15 mouse cellular contexts compared by ENCODE assay signal in the genomic region with DNA sequence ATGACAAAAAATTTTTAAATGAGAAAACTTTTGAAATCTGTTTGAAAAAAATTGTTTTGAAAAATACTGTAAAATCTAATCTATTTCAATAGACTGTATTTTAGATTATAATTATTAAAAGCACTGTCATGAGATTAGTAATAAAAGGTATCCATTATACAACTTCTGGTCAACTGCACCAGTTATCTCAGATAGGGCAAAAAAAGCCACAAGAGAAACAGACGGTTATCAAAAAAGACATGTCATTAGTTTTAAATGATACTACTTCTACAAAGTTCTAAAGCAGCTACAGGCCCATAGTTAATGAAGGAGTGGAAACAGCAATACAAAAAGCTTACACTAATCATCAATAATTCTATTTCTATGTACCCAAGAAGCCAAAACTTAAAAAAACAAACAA.
"Had no signal": no experiment of that assay in that cellular context is flagged by ENCODE, and none has a peak within 500 bp of the region (broad histone marks: within the 10 kb centered on the region; RNA-seq: fewer than 3 reads in every experiment).

No protein-coding gene starts in this region.

- H3K4me2 ChIP-seq: lung, embryonic 14.5 days; midbrain, embryonic 11.5 days; midbrain, embryonic 13.5 days; midbrain, embryonic 15.5 days; neural tube, embryonic 12.5 days; stomach, embryonic 15.5 days had no signal

- H3K9me3 ChIP-seq: megakaryocyte, embryonic 14.5 days; midbrain, embryonic 13.5 days; midbrain, embryonic 15.5 days; neural tube, embryonic 12.5 days; stomach, embryonic 15.5 days had no signal

- DNase-seq: lung, adult 18-20 months; lung, embryonic 14.5 days; lung, postnatal 10 days; right cerebral cortex, postnatal 14 days; thymus, adult 2 months; thymus, postnatal 25 days; thymus, postnatal 4 days had no signal

- H3K9ac ChIP-seq: lung, embryonic 14.5 days; midbrain, embryonic 13.5 days; midbrain, embryonic 15.5 days; neural tube, embryonic 12.5 days; stomach, embryonic 15.5 days had no signal

- ATAC-seq: midbrain, embryonic 13.5 days; midbrain, embryonic 15.5 days had no signal

- H3K4me3 ChIP-seq: megakaryocyte, embryonic 14.5 days; midbrain, embryonic 13.5 days; midbrain, embryonic 15.5 days; neural tube, embryonic 12.5 days; stomach, embryonic 15.5 days had no signal

- H3K36me3 ChIP-seq: midbrain, embryonic 15.5 days; neural tube, embryonic 12.5 days; stomach, embryonic 15.5 days had no signal

- H3K4me1 ChIP-seq: megakaryocyte, embryonic 14.5 days; midbrain, embryonic 13.5 days; midbrain, embryonic 15.5 days; neural tube, embryonic 12.5 days; stomach, embryonic 15.5 days had no signal

- H3K27ac ChIP-seq: macrophage; midbrain, embryonic 13.5 days; midbrain, embryonic 15.5 days; neural tube, embryonic 12.5 days; stomach, embryonic 15.5 days; stomach, postnatal 0 days had no signal

- H3K27me3 ChIP-seq: megakaryocyte, embryonic 14.5 days; midbrain, embryonic 13.5 days; midbrain, embryonic 15.5 days; neural tube, embryonic 12.5 days; stomach, embryonic 15.5 days had no signal
